Mouse (Mus musculus) Patski (cell line): ENCODE data around the gene Pcsk5. TPM values are rescaled to one million over a fixed set of nuclear protein-coding genes. Genes with fewer than 3 reads are reported as not detected.

Experiments used
- ATAC-seq: fragments of 100-300 bp; one replicate; pipeline ENCODE4 v1.8.0; 2021
- CTCF ChIA-PET: fragments of 350-600 bp; sonication (Branson Sonifier 250); formaldehyde crosslinking; loops from one replicate; lab custom pipeline; 2022; ENCODE audit warnings: inconsistent platforms; lab: Charles Lee
- POLR2A ChIA-PET: fragments of 350-600 bp; sonication (Branson Sonifier 250); formaldehyde crosslinking; loops from one replicate; lab custom pipeline; 2022; ENCODE audit warnings: antibody characterized with exemption, inconsistent platforms; lab: Charles Lee
- DNase-seq: peaks from one replicate; pipeline ENCODE4 v3.0.0-alpha.2; 2011; ENCODE audit warnings: low read depth, low spot score
- H3K27me3 ChIP-seq: fragments of 371-371 bp; one replicate; pipeline ENCODE4 v1.5.1; 2021
- CTCF ChIP-seq: fragments of 100-300 bp; IDR thresholded peaks from one replicate; pipeline ENCODE4 v1.5.1; 2021
- in situ Hi-C: fragments of 300-500 bp; cut with MboI; formaldehyde crosslinking; loops from 3 replicates; pipeline ENCODE4 v1.11.1; 2018; ENCODE audit warnings: low pct_unique_long_range_greater_than_20kb, mixed read lengths
- polyA plus RNA-seq: library from polyadenylated mRNA; unstranded; gene quantifications from one replicate; pipeline ENCODE4 v1.2.3, GENCODE M21; 2021

The Pcsk5 gene
- polyA plus RNA-seq, 1 experiment from 2014 or later, result 2.3 TPM

DNA sequence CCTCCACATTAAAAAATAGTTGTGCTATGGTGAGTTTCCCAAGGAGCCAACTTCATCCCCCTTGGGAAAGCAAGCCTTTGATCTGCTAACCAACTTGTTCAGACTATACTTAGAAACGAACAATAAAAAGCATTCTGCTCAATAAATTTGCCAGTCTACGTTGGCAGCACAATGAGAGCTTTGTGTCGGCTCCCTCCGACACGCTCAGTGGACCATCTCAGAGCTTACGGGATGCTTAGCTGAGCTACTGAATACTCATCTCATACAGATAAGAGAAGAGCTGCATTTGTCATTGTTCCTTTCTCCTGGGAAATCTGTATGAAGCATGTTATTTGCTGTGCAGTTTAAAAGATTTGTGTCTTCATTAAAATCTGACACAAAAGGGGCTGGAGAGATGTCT lies 451.0 kb downstream of the Pcsk5 start:
- ChIA-PET POLR2A (interaction anchor here (1.3 kb wide), 1 partner anchor 262 kb away, joined by 3 read pairs; no protein-coding TSS in a partner anchor), CTCF (interaction anchor here (1.1 to 5.0 kb wide), 3 partner anchors 21 to 262 kb away, joined by 4 to 41 read pairs (median 6); no protein-coding TSS in a partner anchor)
- TF ChIP-seq CTCF, result no peak
- DNase-seq, result peak; percentile 59
- in situ Hi-C loops, result loop anchor here (25.0 kb wide), 1 partner anchor 599 kb away; the partner anchor contains the start of gene Vps13a
- H3K27me3 ChIP-seq, result no peaks in the 10 kb centered on the region
- no peak for ATAC-seq

DNA sequence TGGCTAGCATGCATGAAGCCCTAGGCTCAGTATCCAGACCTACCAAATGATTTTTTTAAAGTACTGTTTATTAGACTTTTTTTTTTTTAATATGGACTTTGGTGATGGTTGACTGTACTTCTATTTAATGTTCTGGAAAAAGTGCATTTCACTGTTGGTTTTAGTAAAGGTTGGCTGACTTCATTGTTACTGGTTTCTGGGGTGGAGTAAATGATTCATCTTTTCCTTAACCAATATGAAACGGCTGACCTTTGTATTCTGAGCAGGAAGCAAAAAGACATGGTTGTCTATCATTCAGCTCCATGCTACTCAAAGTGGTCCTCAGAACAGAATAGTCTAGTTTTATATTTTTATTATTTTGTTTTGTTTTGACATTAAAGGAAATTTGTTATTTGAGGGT lies 452.0 kb downstream of the Pcsk5 start:
- TF ChIP-seq CTCF, result no peak
- ATAC-seq (peak; percentile 10), DNase-seq (peak; percentile 60)
- CTCF ChIA-PET, result interaction anchor here (0.6 to 1.8 kb wide), 2 partner anchors 130 to 261 kb away, joined by 3 to 6 read pairs; no protein-coding TSS in a partner anchor
- POLR2A ChIA-PET, result no interaction called here
- H3K27me3 ChIP-seq, result no peaks in the 10 kb centered on the region
- in situ Hi-C loops, result loop anchor here (25.0 kb wide), 1 partner anchor 598 kb away; the partner anchor contains the start of gene Vps13a

DNA sequence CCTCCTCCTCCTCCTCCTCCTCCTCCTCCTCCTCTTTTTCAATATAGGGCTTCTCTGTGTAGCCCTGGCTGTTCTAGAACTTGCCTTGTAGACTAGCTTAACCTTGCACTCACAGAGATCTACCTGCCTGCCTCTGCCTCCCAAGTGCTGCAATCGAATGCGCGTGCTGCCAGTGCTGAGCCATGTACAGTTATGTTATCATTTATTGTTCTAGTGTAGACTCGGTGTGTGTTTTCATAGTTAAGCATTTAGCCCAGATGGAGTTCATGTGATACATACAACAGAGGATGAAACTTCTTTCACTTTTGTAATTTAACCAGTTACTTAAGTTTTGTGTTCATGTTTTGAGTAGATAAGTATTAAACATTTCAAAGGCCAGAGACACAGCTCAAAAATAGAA lies 452.4 kb downstream of the Pcsk5 start:
- ChIA-PET CTCF (no interaction called here), POLR2A (no interaction called here)
- TF ChIP-seq CTCF, result no peak
- DNase-seq, result no peak
- peak; percentile 7 for ATAC-seq
- in situ Hi-C loops, result loop anchor here (25.0 kb wide), 1 partner anchor 598 kb away; the partner anchor contains the start of gene Vps13a
- no peaks in the 10 kb centered on the region for H3K27me3 ChIP-seq

DNA sequence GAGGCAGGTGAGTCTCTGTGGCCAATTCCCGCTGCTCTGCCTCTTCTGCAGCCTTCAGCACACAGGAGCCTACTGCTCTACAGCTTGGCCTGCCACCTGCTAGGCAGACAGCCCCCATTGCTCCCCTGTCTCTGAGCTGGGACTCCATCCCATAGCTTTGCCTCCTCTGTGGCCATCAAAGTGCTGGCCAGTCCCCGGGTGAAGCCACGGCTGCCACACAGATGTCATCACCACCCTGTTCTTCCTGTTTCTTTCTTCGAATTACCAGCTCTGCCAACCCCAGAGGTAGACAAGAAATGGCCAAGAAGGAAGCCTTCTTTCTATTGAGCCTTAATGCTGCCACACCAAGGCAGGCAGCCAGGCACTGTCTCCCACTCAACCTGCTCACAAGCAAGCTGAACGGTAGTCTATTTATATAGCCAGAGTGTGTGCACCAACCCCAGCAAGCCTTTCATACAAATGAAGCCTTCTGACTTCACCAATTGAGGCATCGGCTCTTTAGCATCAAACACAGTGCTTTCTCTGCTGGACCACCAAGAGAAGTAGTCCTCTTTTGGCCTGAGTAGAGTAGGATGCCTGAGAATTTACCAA lies 454.5 kb downstream of the Pcsk5 start:
- H3K27me3 ChIP-seq, result no peaks in the 10 kb centered on the region
- in situ Hi-C loops, result loop anchor here (25.0 kb wide), 1 partner anchor 596 kb away; the partner anchor contains the start of gene Vps13a
- TF ChIP-seq CTCF, result no peak
- DNase-seq (no peak), ATAC-seq (no peak)
- CTCF ChIA-PET, result interaction anchor here (1.0 to 1.2 kb wide), 2 partner anchors 9 to 258 kb away, joined by 3 read pairs; no protein-coding TSS in a partner anchor
- POLR2A ChIA-PET, result no interaction called here
